Mouse (Mus musculus): Measurements from ENCODE around the gene Aire.
"Not testable (repeated sequence)": the region's sequence is repeated elsewhere in the genome, so short reads cannot be mapped to it uniquely, and the experiment has no call there.

Aire gene

DNA sequence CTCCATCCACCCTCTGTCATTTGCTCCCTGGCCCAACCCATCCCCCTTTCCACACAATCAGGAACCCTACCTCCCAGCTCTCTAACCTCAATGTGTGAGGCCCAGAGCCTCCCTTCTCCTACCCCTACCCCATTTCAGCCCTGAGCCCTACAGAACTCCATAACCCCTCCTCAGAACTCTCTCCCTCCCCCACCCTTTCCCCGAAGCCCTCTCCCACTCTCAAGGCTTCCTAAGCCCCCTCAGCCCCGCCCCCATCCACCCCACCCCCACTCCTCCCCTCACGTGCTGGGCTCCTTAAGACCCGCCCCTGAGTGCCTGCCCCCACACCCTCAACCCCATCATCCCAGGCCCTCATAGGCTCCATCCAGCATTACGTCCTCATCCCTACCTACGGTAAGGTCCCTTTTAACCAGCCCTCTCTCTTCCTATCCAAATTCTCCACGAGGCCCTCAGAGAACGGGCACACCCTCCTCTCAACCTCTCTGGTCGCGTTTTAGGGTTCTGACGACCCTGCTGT lies 6.2 kb upstream of the Aire start:
- DNase-seq (ENCODE audit: low spot score): no peak

DNA sequence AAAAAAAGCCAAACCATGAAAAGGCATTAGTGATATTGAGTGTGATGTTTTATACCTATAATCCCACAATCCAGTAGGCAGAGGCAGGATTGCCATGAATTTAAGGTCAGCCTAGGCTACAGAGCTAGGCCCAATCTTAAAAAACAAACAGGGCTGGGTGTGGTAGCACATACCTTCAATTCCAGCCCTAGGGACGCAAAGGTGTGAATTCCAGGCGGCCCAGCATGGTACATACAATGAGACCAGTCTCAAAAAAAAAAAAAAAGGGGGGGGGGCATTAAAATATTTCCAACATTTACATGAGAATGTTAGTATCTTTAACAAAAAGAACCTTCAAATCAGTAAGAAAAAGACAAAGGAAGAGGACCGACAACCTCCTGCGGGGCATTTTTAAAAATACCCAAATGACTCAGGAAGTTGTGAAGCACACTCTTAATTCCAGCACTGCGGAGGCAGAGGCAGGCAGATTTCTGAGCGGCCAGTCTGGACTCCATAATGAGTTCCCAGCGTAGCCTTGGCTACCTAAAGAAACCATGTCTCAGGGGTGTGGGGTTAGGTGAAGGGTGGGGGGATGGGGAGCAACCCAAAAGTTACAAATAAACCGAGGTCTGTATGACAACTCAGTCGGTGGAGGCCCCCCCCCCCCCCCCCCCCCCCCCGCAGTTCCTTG lies 4.8 kb upstream of the Aire start:
- no peak for DNase-seq (ENCODE audit: low spot score)

DNA sequence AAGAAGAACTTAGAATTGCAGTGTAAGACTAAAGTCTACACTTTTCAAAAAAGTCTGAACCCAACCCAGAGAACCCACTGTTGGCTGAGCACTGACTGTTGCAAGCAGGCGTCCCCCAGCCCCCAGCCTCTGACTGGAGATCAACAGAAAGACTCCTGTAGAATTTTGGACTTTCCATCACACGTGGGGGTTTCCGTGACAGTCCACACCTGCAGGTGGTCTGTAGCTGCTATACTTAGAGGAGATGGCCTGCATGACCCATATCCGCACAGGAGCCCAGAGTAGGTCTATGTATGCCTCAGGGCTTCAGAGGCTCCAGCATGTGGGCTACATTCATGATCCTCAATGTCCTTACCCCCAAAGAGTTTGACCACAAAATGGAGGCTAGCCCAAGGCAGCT lies 3.0 kb upstream of the Aire start:
- no peak for DNase-seq (ENCODE audit: low spot score)

DNA sequence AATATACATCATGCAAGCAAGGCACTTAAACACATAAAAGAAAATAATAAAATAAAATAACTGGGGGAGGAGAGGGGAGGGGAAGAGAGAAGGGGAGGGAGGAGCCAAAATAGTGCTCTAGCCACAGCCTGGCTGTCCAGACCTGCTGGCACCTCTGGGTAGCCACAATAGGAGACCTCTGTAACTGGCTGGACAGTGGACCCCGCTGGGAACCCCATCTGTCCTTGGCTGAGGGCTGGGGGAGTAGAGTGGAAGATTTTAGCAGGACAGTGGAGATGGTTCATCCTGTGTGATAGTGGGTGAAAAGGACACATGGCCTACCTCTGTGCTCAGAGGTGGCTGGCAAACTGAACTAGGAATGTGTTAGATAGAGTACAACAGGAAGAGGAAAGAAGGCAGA lies 1.1 kb upstream of the Aire start:
- DNase-seq (ENCODE audit: low spot score): no peak

DNA sequence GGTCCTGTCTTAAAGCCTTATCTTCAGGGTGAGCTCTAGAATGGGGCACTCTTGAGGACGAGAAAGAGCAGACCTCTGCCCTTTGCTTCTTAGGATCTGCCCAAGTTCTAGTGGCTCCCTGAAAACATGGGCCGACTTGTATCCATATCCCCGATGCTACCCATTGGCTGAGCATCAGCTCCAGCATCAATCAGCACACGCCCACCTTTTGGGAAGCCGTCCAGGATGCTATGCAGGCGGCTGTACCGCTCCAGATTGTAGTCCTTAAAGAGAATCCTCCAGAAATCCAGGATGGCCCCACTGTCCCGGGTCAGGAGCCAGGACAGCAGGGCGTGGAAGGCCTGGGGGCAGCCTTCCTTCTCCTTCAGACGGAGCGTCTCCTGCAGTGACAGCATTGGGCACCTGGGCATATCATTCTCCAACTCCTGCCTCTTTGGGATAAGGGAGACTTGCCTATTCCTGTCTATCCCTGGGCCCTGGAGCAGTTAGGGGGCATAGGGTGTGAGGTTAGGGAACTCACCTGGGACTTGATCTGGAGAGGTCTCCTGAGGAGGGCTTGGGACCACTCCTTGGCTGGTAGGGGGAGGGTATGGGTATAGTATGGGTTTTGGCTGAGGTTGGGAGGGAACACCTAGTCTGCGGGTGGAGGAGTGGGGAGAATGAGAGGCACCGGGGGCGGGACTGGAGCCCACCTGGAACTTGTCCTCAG lies 559 bp downstream of the Aire start:
- DNase-seq (ENCODE audit: low spot score): no peak

DNA sequence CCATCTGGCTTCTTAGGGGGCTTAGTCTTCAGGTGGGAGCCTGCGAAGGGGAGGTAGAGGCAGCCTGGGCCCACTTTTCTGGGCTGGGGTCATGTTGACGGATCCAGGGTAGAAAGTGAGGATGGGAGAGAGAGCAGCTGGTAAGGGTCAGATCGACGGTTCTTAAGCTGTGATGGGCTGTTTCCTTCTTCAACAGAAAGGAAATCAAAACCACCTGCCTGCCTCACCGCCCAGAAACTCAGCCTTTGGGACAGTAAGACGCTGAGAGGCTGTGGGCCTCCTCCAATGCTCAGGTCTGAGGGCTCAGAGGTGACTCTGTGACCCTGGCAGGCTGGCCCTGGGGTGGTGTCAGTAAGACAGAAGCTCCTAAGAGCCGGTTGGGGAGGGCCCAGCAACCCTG lies 1.3 kb downstream of the Aire start:
- no peak for DNase-seq (ENCODE audit: low spot score)

DNA sequence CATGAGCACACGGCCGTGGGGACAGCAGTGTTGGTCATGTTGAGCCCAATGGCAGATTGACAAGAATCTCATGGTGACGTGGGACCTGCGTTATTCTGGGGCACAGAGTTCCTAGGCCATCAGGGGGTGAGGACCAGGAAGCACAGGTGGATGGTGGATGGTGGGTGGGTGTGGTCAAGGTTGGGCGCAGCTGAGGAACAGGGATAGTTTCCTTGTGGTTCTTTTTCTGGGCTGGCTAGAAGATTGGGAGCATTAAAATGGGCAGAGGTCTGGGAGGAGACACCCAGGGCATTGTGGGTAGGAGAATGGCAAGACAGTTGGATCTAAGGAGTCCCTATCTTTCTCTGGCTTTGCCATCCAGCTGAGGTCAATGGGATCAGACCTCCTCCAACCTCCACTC lies 1.8 kb downstream of the Aire start, which contains the start of gene Dnmt3l:
Gene Dnmt3l (plus strand): TSS at position 301 of the 400 bp plus-strand sequence.
- DNase-seq (ENCODE audit: low spot score): no peak

DNA sequence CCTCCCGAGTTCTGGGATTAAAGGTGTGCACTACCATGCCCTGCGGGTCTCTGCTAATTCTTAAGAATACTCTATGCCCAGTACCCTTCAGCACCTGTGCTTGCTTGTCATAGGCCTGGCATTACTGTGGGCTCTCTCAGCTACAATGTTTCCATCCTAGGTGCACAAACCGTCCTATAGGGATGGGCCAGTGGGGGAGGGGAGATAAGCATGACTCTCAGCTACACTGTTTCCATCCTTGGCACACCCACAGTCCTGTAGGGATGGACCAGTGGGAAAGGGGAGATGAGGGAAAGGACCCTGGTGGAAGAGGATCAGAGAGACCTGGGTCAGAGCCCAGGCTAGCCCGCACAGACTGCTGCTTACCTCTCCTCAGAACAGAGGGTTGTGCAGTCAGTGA lies 6.3 kb downstream of the Aire start:
- DNase-seq (ENCODE audit: low spot score): no peak

DNA sequence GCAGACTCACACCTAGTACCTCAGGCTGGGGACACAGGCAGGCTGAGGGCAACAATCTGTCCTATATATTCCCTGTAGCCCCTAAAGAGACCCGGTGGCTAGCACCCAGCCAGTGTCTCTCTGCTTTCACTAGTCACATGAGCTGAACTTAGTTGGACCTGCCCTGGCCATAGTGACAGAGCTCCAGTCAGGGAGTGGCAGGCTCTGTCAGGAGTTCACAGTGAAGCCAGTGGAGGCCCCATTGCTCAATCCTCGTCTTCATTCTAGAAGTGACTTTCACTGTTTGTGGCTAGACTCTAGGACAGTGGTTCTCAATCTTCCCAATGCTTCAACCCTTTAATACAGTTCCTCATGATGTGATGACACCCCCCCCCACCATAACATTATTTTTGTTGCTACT lies 11.4 kb downstream of the Aire start:
- DNase-seq (ENCODE audit: low spot score): no peak

DNA sequence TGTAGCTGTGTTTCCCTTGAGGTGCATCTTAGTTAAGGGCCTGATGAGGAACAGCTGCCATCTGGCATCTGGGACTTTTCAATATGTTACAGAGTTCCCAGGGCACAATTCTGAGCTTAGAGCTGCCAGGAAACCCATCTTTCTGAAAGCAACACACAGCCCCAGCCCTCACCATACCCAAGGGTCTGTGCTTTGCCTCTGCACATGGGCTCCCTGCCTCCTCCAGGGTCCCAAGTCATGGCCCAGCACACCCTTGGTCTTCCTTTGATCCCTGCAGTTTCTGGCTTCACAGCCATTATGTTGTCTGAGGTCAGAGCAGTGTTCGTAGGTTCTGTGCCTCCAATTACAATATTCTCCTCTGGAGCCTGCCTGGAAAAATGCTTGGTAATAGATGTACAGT lies 14.3 kb downstream of the Aire start:
- DNase-seq (ENCODE audit: low spot score): no peak

DNA sequence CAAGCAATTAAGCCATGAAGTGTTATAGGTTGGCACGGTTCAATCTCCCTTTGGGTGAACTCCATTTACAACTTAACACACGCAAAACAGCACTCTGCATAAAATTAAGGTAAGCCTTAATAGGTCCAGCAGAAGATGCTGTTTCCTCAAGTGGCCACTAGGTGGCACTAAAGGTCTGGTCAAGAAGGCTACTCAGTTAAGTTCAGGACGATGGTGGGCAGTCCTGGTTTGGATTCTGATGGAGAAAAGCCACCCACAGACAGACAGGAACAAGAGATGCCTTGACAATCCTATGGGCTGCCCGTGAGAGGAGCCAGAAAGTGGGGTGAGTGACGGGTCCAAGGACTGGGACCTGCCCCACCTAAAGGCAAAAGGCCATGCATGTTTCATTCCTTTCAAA lies 15.3 kb downstream of the Aire start:
- DNase-seq (ENCODE audit: low spot score): peak; percentile 59

DNA sequence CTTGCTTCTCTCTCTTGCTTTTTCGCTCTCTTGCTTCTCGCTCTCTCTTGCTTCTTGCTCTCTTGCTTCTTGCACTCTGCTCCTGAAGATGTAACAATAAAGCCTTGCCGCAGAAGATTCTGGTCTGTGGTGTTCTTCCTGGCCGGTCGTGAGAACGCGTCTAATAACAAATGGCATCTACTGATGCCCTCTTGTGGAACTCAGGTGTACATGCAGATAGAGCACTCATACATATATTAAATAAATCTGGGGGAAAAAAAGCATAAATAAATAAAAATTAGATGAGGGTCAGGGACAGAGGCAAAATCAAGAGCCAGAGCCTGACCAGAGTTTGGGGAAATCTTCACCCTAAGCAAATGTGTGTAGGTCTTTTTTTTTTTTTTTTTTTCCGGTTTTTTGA lies 18.0 kb downstream of the Aire start:
- not testable (repeated sequence) for DNase-seq (ENCODE audit: low spot score)

DNA sequence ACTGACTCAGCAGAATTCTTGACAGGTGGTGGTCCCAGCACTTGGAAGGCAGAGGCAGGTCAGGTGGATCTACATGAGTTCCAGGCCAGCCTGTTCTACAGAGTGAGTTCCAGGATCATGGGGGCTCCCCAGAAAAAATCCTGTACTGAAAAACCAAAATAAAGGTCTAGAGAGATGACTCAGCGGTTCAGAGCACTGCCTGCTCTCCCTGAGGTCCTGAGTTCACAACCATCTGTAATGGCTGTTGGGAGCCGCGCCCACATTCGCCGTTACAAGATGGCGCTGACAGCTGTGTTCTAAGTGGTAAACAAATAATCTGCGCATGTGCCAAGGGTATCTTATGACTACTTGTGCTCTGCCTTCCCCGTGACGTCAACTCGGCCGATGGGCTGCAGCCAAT lies 23.4 kb downstream of the Aire start:
- not testable (repeated sequence) for DNase-seq (ENCODE audit: low spot score)

DNA sequence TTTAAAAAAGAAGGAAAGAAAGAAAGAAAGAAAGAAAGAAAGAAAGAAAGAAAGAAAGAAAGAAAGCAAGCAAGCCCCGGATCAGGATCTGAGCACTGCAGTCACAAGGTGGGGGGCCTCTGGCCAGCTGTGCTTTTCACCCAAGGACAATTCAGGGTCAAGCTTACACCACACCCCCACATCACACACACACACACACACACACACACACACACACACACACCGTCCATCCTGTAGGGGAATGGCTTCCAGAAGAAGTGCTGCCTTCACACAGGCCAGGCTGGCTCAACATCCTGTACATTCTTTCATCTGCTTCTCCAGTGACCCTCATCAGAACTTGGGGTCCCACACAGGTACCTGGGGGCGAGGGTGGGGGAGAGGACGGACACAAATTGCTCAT lies 24.1 kb downstream of the Aire start:
- DNase-seq (ENCODE audit: low spot score): no peak

DNA sequence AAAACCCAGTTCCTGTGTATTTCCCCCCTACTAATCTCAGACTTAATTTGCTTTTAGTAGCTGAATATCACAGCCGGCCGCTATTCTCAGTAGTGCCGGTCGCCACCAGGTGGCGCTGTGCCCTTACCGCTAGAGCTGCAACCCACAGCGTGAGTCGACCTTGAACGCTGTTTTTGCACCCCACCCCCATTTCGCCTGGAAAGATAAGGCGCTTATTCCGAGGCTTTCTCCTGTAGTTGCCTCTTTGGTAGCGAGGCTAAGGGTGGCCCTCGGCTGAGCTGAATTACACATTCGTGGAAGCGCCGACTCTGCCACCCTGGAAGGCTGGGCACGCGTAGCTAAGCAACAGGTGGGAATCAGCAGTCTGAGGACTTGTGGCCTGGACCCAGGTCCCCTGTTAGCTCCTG lies 24.6 kb downstream of the Aire start:
- DNase-seq (ENCODE audit: low spot score): peak; percentile 82

DNA sequence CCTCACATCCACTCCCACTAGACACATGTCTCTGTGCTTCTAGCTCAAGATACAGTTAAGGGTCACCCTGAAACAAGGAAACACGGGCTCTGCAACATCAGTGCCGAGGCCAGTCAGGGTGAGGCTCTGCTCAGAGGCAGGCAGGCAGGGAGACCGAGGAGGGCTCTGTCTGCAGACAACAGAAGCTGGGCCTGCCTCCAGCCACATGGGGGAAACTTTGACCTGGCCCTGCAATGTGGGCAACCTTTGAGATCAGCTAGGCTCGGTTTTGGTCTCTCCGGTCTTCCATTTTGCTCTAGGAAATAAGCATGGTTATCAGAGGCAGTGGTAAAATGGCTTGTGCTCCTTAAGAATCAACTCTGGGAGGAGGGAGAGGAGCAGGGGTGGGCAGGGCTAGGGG lies 27.0 kb downstream of the Aire start:
- DNase-seq (ENCODE audit: low spot score): no peak

DNA sequence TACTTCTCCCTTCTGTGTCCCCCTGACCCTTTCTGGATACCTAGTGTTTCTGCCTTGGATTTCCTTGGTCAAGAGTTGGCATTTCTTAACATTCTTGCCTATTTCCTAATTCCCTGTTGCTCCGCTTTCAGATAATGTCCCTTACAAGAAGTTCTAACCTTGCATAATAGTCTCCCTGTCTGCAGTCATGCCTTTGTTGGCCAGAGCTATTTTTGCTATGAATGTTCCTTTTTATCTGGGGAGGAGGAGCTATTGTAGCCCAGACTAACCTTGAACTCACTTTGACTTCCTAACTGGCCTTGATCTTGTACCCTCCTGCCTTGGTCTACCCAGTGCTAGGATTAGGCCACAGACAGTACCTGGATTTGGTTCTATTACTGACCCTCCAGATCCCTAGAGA lies 27.9 kb downstream of the Aire start:
- no peak for DNase-seq (ENCODE audit: low spot score)

DNA sequence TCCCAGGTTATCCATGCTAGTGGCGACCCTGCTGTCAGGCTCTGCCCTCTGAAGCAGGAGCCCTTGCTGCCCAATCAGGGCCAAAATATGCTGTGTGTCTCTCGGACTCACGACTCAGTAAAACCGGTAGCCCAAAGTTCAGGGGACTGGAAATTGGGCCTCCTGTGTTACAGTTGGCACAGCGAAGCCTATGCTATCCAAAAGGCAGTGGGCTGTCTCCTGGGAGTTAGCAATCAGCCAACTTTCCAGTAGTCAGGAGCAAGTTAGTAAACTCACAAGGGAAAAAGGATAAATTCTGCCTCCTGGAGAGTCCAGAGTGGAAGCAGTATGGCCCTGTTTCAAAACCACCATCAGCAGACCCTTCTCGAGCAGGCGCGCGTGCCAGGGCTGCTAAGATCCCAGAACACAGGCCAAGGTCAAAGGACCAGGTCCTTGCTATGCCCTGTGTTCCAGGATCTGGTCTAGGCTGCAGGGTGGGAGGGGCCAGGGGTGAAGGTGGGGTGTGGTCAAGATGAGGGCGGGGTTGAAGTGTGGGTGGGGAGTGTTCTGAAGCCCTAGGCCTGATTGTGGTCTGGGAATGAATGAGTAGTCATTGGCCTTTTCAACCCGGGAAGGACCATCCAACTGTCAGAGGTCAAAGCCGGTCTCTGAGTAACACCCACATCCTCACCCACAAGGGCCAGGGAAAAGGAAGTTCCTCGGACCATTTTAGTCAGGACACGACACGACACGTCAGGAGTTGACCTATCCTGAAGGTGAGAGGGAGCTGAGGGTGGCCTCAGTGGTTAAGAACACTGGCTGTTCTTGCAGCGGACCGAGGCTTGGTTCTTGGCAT lies 30.5 kb downstream of the Aire start:
- no peak for DNase-seq (ENCODE audit: low spot score)

DNA sequence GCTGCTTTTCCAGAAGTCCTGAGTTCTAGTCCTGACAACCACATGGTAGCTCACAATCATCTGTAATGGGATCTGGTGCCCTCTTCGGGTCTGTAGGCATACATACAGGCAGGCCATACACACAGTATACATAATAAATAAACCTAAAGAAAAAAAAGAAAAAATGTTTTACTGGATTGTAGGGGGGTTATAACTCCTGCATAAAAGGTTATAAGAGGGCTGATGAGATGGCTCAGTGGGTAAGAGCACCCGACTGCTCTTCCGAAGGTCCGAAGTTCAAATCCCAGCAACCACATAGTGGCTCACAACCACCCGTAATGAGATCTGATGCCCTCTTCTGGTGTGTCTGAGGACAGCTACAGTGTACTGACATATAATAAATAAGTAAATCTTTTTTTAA lies 32.3 kb downstream of the Aire start:
- not testable (repeated sequence) for DNase-seq (ENCODE audit: low spot score)

DNA sequence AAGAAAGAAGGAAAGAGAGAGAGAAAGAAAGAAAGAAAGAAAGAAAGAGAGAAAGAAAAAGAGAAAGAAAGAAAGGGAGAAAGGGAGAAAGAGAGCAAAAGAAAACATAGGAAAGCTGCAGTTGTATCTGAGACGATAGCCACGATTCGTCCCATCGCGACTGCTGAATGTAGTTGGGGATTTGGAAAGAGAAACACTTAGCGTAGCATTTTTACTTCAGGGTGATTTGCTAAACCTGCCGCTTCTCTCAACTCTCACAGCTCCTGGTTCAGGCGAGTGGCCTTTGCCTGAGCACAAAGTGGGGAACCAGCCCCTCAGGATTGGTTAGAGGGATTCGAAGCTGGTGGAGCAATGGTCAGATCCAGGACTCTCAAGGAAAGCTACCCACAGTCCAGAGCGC lies 33.1 kb downstream of the Aire start:
- DNase-seq (ENCODE audit: low spot score): no peak

DNA sequence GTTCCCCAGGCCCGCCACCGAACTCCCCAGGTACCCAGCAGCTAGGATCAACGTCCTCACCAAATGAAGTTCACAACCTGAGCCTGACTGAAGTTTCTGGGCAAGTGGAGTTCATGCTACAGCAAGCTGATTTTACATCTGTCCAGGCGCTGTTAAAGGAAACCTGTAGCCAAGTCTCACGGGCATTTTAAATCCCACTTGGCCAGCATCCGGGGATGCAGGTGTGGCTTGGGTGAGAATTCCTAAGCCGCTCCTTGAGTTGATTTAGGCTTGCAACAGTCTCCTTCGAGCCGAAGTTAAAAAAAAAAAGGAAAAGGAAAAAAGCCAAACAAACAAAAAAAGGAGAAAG lies 33.5 kb downstream of the Aire start, which contains the start of gene Pfkl:
Gene Pfkl (minus strand): TSS at position 139 of the 349 bp plus-strand sequence.
- DNase-seq (ENCODE audit: low spot score): no peak

DNA sequence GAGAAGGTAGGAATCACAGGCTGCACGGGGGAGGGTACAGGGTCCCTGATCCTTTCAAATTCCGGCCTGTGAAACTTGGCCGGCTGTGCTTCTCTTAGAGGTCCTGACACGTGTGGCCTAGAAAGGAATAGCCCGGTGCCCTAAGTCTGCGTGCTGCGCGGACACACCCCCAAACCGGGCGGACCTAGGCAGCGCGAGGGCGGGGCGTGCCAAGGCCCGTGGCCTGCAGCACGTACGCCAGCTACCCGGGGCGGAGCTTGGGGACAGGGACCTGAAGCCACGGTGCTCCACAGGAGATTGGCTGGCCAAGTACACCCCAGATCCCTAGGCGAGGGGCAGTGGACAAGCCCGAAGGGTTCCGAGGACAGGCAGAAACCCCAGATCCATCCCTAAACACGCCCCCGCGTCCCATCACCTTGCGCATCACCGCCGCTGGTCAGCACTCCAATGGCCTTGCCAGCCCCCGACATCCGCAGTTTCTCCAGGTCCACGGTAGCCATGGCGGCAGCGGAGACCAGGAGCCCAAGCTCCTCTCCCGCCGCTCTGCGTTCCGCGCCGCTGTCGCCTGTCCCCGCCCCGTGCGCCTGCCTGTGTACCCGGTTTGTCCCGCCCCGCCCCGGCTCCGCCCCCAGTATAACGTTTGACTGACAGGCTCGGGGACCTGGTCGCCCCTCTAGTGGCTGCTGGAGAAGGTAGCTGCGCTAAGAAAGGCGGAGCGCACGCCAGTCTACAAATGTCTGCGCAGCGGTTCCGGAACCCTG lies 34.0 kb downstream of the Aire start:
- DNase-seq (ENCODE audit: low spot score): peak; percentile 95

All from ovary, postnatal 36 days (tissue).